Mouse (Mus musculus): Measurements from ENCODE around the gene Ptch1.
A peak's percentile ranks its signal among the peaks of the same experiment; 100 is the strongest.

Gene Ptch1

GRCm38 (mm10) chr13:63573256-63573835 lies at the start of gene Ptch1:
TSS of gene Ptch1 (minus strand) at chr13:63573598.
- DNase-seq (ENCODE audit: low read depth, low spot score) = peak; percentile 53

DNA sequence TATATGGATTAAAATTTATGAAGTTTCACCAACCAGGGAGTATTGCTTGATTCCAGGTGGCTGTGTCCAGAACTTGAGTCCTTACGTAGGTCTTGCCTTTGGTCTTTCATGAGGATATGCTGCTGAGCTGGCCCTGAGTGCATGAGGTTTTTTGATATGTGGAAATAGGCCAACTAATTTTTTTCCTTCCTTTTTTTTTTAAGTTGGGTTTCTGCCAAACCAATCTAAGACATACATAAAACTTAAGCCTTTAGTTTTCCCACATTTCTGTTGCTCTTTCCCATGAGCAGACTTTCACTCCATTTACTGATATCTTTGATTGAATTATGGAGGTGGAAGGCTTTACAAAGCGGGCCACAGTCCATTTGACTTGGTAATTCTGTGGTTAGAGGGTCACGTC lies 47.9 kb upstream of the Ptch1 start:
- no peak for DNase-seq (ENCODE audit: low read depth, low spot score)

- DNase-seq (ENCODE audit: low read depth, low spot score) = no peak
These were observed 39.8 kb upstream of the Ptch1 start for GRCm38 (mm10) chr13:63613201-63613600.

GRCm38 (mm10) chr13:63609734-63610133 lies 36.3 kb upstream of the Ptch1 start:
- DNase-seq (ENCODE audit: low read depth, low spot score) = no peak

DNA sequence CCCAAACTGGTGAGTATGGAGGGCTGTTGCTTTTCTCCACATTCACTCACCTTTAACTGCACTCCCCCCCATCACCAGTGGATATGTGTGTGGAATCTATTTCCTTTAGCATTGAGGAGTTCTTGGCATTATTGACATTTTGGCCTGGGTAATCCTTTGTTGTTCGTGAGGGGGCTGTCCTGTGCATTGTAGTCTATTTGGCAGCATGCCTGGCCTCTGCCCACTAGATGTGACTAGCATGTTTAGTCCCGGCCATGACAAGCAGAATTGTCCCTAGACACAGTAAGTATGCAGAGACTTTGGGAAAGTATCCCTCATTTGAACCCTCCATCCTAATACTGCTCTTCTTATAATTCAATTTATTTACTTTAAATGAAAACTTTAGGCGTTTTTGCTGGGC lies 24.2 kb upstream of the Ptch1 start:
- DNase-seq (ENCODE audit: low read depth, low spot score) = peak; percentile 21

GRCm38 (mm10) chr13:63595869-63596268 lies 22.5 kb upstream of the Ptch1 start:
- DNase-seq (ENCODE audit: low read depth, low spot score) = no peak

DNA sequence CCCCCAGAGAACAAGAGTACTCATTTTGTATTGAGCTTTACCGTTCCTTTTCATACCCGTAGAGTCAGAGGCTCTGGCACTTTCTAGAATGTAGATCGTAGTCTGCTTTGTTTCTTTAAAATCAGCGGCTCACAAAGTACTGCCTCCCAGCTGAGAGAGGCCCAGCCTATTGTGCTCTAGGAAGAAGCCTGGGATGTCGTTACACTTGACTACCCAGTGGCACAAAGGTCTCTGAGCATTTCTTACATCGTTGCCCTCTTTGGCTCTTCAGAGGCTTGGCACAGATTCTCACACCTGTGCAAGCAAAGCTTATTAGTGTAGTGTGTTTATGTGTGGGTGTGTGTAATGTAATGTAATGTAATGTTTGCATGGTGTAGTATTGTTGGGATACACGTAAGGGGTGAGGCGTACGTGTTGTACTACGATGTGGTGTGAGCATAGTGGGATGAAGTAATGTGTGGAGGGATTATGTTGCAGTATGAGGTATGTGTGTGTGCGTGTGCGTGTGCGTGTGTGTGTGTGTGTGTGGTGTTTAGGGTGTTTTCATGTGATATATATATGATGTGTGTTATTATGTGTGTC lies 20.2 kb upstream of the Ptch1 start:
- DNase-seq (ENCODE audit: low read depth, low spot score) = no peak

GRCm38 (mm10) chr13:63592755-63593154 lies 19.4 kb upstream of the Ptch1 start:
- no peak for DNase-seq (ENCODE audit: low read depth, low spot score)

GRCm38 (mm10) chr13:63574601-63575000 lies 1.2 kb upstream of the Ptch1 start:
- DNase-seq (ENCODE audit: low read depth, low spot score) = no peak

DNA sequence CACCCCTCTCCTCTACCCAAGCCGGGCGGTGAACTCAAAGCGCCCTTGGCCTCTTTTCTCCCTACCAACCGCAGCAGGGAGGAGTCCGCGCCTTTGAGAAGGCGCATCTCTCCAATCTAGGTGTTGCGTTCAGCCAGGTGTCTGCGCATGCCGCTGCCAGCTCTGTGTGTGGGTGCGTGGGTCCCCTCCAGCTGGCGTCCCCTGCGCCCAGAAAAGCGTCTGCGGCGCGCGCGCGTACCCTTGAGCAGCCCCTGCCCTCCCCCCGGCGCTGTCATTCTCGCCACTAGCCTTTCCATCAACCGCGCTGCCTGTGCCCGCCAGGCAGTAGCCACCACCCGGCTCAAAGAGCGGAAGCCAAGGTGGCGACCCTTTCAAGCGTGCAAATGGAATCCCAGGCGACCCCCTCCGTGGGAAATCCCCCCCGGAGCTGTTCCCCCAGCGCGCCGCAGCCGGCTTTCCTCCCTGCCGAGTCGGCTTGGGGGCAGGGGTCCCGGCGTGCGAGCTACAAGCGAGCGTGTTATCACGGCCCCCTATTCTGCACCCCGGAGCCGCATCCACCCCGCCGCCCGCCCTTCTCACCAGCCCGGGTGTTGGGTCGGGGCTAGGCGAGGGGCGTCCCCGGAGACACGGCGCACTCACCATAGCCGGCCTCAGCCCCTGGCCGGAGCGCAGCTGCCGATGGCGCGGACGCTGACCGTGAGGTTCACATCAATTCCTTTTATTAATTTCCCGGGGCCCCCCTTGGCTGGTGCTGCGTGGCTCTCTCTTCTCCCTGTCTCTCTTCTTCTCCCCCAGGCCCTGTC lies 744 bp downstream of the Ptch1 start:
- peak; percentile 80 for DNase-seq (ENCODE audit: low read depth, low spot score)

GRCm38 (mm10) chr13:63572111-63572452 lies 1.3 kb downstream of the Ptch1 start:
- no peak for DNase-seq (ENCODE audit: low read depth, low spot score)

GRCm38 (mm10) chr13:63570456-63570855 lies 2.9 kb downstream of the Ptch1 start:
- DNase-seq (ENCODE audit: low read depth, low spot score) = no peak

- no peak for DNase-seq (ENCODE audit: low read depth, low spot score)
These were observed 4.0 kb downstream of the Ptch1 start for GRCm38 (mm10) chr13:63569396-63569756.

GRCm38 (mm10) chr13:63568741-63569395 lies 4.5 kb downstream of the Ptch1 start:
- no peak for DNase-seq (ENCODE audit: low read depth, low spot score)

DNA sequence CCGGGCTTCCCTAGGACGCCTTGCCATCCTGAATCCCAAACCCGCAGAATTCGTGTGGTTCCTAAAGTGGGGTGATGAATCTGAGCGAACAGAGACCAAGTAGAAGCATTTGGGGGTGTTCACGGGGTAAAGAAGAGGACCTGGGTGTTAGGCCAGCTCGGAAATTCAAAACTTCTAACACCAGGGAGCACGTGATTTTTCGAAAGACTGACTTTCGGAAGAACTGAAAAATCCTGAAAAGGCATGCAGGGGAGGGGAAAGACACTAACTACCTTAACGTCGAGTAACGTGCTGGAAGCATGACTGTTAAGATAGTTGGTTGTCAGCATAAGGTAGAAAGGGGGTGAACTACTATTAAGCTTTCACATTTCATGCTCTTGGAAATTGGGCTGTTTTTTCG lies 5.1 kb downstream of the Ptch1 start:
- DNase-seq (ENCODE audit: low read depth, low spot score) = no peak

- DNase-seq (ENCODE audit: low read depth, low spot score) = peak; percentile 98
These were observed 5.6 kb downstream of the Ptch1 start for GRCm38 (mm10) chr13:63567677-63568293.

DNA sequence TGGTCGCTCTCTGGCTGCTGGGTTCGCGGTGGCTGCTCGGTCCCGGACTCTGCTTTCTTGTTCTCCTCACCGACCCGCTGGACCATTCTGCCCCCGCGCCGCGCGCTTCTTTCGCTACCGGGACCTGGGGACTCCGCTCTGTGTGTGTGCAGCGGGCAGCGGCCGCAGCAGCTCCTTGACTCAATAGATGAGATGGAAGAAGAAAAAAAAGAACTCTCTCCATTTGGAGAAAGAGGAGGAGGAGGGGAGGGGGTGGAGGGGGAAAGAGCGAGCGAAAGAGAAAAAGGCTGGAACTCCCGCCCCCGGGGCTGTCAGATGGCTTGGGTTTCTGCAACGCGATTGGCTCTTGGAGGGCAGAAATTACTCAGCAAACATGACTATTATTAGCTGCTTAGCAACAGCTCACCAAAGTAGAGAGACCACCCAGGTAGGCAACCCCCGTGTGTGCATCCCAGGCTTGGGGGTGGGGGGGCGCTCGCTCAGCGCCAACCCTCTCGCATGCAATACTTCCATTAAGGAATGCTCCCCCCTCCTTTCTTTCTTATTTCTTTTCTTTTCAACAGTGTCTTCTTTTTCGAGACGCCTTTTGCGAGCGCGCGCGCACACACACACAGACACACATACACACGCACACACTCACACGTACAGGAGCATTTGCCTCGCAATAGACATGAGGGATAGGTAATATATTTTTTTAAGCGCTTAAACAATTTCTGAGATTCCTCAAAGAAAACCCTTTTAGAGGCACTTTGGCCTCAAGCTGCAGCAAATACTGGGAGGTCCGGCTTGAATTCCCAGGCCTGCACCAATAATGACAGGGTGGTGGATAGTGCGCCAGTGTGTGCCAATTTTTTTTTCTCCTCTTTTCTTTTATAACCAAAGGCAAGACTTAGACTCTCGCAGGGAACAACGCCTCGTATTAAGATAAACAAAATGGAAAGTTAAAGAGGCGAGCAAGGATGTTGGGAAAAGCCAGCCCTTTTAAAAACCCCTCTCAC lies 7.1 kb downstream of the Ptch1 start:
- DNase-seq (ENCODE audit: low read depth, low spot score) = peak; percentile 97

- DNase-seq (ENCODE audit: low read depth, low spot score) = peak; percentile 39
These were observed 7.9 kb downstream of the Ptch1 start for GRCm38 (mm10) chr13:63565320-63566017.

GRCm38 (mm10) chr13:63564626-63565319 lies 8.6 kb downstream of the Ptch1 start:
- DNase-seq (ENCODE audit: low read depth, low spot score) = peak; percentile 88
